Mouse (Mus musculus) lung, embryonic 14.5 days (tissue): ENCODE data around the gene Pklr. TPM values are rescaled to one million over a fixed set of nuclear protein-coding genes. Genes with fewer than 3 reads are reported as not detected.

ENCODE experiments used
- ATAC-seq: fragments of 200-750 bp; cut with Nextera tagmentation; 2 replicates; pipeline ENCODE4 v1.8.0; 2017; ENCODE audit warnings: mild to moderate bottlenecking, moderate TSS enrichment, moderate library complexity; ENCODE audit not compliant: insufficient read depth
- DNase-seq: peaks from one replicate; pipeline ENCODE4 v3.0.0-alpha.2; 2015
- H3K27ac ChIP-seq: fragments of 300-500 bp; sonication (generic); 2 replicates; pipeline ENCODE4 v1.5.1; 2014; ENCODE audit warnings: low read depth, mild to moderate bottlenecking, moderate library complexity
- H3K27me3 ChIP-seq: fragments of 300-500 bp; sonication (generic); 2 replicates; pipeline ENCODE4 v1.6.1; 2014; ENCODE audit warnings: low read length, control low read depth; ENCODE audit not compliant: insufficient read depth
- H3K36me3 ChIP-seq: fragments of 300-500 bp; sonication (generic); 2 replicates; pipeline ENCODE4 v1.6.1; 2014; ENCODE audit warnings: control low read depth; ENCODE audit not compliant: insufficient read depth
- H3K4me1 ChIP-seq: fragments of 300-500 bp; sonication (generic); 2 replicates; pipeline ENCODE4 v1.6.1; 2014; ENCODE audit warnings: antibody characterized with exemption, control low read depth; ENCODE audit not compliant: insufficient read depth
- H3K4me2 ChIP-seq: fragments of 300-500 bp; sonication (generic); 2 replicates; pipeline ENCODE4 v1.6.1; 2014; ENCODE audit warnings: mild to moderate bottlenecking
- H3K4me3 ChIP-seq: fragments of 300-500 bp; sonication (generic); 2 replicates; pipeline ENCODE4 v1.5.1; 2014; ENCODE audit warnings: low read depth, low read length
- H3K9ac ChIP-seq: fragments of 300-500 bp; sonication (generic); 2 replicates; pipeline ENCODE4 v1.6.1; 2014
- H3K9me3 ChIP-seq: fragments of 300-500 bp; sonication (generic); 2 replicates; pipeline ENCODE4 v1.6.1; 2016; ENCODE audit warnings: low read depth, low read length, control low read depth
- CTCF ChIP-seq: IDR thresholded peaks from 2 replicates; pipeline ENCODE4 v1.5.1; 2016; ENCODE audit warnings: antibody characterized with exemption, low read depth
- WGBS: fragments of 180-500 bp; shearing (Covaris S2); extraction: QIAGEN DNeasy Blood & Tissue Kit; methylation state at CpG from one replicate; pipeline ENCODE4 v1.1.7; 2014; 5-methylcytosine and 5-hydroxymethylcytosine counted together
- polyA plus RNA-seq: library from polyadenylated mRNA; unstranded; fragments of >200 nt; fragmentation: Nextera tagmentation; extraction: Ambion mirVana; gene quantifications from 2 replicates; pipeline ENCODE4 v1.2.1, GENCODE M21; 2014

Pklr gene
- polyA plus RNA-seq, 1 experiment from 2014 or later: 0.08 TPM

DNA sequence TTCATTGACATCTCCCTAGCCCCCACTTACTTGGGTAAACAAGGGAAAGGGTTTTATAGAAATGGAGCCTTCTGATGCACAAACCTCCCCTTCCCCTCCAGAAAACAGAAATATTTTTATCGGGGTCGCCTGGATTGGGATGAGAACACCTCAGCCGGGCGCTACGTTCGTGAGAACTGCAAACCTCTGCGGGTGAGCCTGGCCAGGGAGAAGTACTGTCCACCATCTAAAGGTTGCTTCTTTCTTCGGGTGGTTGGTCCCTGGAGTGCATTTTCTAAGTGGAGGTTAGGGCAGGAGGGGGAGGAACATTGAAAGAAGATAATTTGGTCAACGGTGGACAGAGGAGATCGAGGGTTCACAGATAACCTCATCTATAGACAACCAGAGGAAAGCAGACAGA, 39.6 kb downstream of the Pklr start:
- no peaks in the 10 kb centered on the region for H3K27me3 ChIP-seq
- H3K9ac ChIP-seq: no peak overlapping the region
- DNase-seq (no peak), ATAC-seq (no peak)
- no peak for TF ChIP-seq CTCF
- peaks cover 4% of the 10 kb centered on the region; the same call in 1 of the 2 replicates for H3K4me1 ChIP-seq
- H3K9me3 ChIP-seq: no peaks in the 10 kb centered on the region
- H3K4me3 ChIP-seq: no peak overlapping the region
- 85% methylated on average over 10 of the region's 10 CpGs for WGBS
- peaks cover 77% of the 10 kb centered on the region for H3K36me3 ChIP-seq
- no peak overlapping the region for H3K27ac ChIP-seq
- no peak overlapping the region for H3K4me2 ChIP-seq

DNA sequence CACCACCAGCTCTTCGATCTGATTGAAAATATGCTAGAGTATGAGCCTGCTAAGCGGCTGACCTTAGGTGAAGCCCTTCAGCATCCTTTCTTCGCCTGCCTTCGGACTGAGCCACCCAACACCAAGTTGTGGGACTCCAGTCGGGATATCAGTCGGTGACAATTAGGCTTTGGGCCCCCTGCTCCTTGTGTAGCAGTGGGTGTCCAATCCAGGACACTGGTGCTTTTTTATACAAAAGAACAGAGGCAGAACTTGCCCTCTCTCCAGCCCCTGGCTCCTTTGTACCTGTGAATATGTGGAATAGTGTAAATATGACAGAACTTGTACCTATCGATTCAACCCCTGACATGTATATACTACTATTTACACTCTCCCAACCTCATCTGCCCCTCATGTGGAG, 40.5 kb downstream of the Pklr start:
- no peak overlapping the region for H3K27ac ChIP-seq
- H3K4me1 ChIP-seq: peaks cover 4% of the 10 kb centered on the region; the same call in 1 of the 2 replicates
- H3K4me3 ChIP-seq: no peak overlapping the region
- no peak for TF ChIP-seq CTCF
- DNase-seq (no peak), ATAC-seq (no peak)
- H3K36me3 ChIP-seq: peaks cover 76% of the 10 kb centered on the region
- no peaks in the 10 kb centered on the region for H3K9me3 ChIP-seq
- H3K27me3 ChIP-seq: no peaks in the 10 kb centered on the region
- H3K4me2 ChIP-seq: no peak overlapping the region
- no peak overlapping the region for H3K9ac ChIP-seq
- WGBS: 76% methylated on average over 7 of the region's 7 CpGs

DNA sequence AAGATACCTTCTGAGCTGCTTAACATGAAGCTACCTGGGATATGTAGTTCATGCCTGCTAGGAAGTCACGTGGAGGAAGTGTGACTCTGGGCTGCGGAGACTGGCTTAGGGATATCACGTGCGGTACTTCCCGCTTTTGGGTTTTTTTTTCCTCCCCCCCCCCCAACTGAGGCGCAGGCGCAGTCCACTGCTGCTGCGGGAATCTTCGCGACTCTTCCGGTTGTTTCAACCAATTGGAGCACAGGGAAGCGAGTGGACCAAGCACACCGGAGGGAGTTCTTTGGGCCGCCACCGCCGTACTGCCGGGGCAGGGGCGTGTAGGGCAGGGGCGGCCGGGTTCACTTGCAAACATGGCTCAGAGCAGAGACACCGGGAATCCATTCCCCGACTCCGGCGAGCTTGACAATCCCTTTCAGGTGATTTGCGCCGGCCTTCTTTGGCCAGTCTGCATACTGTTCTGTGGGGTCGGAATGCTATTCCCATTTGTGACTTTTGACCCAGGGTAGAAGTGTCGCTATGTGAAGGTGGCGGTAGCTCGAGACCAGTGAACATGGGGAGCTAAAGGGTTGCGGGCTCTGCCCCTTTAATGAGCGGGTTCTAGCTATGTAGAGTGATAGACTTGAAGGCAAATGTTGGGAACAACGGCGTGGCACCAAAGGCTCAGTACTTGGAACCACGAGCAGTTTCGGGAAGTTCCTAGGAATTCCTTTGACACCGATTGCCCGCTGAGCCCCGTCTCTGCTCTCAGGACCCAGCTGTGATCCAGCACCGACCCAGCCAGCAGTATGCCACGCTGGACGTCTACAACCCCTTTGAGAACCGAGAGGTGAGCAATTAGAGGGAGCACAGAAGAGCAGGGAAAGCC, 41.5 kb downstream of the Pklr start, which contains the start of gene Scamp3:
Scamp3 (plus strand) TSS at position 232 of the 865 bp plus-strand sequence.
- WGBS: under 1% methylated on average over 43 of the region's 43 CpGs
- peak; percentile 95 for ATAC-seq
- H3K27ac ChIP-seq: peak within 1 kb of the TSS; percentile 74
- DNase-seq: peak; percentile 96
- no peaks in the 10 kb centered on the region for H3K9me3 ChIP-seq
- H3K36me3 ChIP-seq: peaks cover 76% of the 10 kb centered on the region
- H3K27me3 ChIP-seq: no peaks in the 10 kb centered on the region
- H3K4me1 ChIP-seq: peaks cover 4% of the 10 kb centered on the region; the same call in 1 of the 2 replicates
- peak within 1 kb of the TSS; percentile 82 for H3K9ac ChIP-seq
- H3K4me3 ChIP-seq: peak within 1 kb of the TSS; percentile 78
- peak within 1 kb of the TSS; percentile 75 for H3K4me2 ChIP-seq
- no peak for TF ChIP-seq CTCF

DNA sequence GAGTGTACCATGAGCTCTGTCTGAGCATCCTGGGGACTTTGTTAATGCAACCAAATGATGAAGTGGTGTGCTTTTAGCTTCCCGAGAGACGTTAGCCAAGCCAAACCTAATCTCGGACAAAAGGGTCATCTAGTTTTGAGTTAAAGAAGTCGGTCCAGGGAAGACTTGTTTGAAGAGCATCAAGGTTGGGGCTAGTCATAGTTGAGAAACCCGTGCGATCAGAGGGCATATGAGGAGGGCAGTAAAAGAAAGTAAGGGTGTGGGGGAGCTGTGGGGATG, 42.1 kb downstream of the Pklr start:
- Histone ChIP-seq H3K4me1 (peaks cover 4% of the 10 kb centered on the region; the same call in 1 of the 2 replicates), H3K9ac (peak overlapping the region; percentile 82), H3K27ac (peak overlapping the region; percentile 74; the same call in 1 of the 2 replicates), H3K9me3 (no peaks in the 10 kb centered on the region), H3K27me3 (no peaks in the 10 kb centered on the region), H3K4me3 (peak overlapping the region; percentile 78), H3K4me2 (peak overlapping the region; percentile 75), H3K36me3 (peaks cover 72% of the 10 kb centered on the region)
- 2% methylated on average over 6 of the region's 6 CpGs for WGBS
- DNase-seq: peak; percentile 30
- TF ChIP-seq CTCF: no peak
- no peak for ATAC-seq

DNA sequence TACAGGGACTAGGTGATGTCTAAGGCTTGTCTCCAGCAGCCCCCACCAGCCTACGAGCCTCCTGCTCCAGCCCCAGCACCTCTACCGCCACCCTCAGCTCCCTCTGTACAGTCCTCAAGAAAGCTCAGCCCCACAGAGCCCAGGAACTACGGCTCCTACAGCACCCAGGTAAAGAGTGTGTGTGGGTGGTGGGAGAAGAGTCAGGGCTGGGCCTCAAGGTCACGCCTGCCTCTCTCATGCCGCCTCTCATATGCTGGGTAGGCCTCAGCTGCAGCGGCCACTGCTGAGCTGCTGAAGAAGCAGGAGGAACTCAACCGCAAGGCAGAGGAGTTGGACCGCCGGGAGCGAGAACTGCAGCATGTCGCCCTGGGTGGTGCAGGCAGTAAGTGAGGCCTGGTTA, 43.1 kb downstream of the Pklr start:
- peaks cover 62% of the 10 kb centered on the region for H3K36me3 ChIP-seq
- peak overlapping the region; percentile 75 for H3K4me2 ChIP-seq
- H3K9ac ChIP-seq: no peak overlapping the region
- ATAC-seq: no peak
- H3K27me3 ChIP-seq: no peaks in the 10 kb centered on the region
- 0 out of 2 replicates have a peak overlapping the region, but pooled peaks have one; percentile 78 for H3K4me3 ChIP-seq
- no peaks in the 10 kb centered on the region for H3K9me3 ChIP-seq
- 89% methylated on average over 11 of the region's 11 CpGs for WGBS
- H3K4me1 ChIP-seq: peaks cover 8% of the 10 kb centered on the region; the same call in 1 of the 2 replicates
- H3K27ac ChIP-seq: no peak overlapping the region
- DNase-seq: no peak
- TF ChIP-seq CTCF: no peak

DNA sequence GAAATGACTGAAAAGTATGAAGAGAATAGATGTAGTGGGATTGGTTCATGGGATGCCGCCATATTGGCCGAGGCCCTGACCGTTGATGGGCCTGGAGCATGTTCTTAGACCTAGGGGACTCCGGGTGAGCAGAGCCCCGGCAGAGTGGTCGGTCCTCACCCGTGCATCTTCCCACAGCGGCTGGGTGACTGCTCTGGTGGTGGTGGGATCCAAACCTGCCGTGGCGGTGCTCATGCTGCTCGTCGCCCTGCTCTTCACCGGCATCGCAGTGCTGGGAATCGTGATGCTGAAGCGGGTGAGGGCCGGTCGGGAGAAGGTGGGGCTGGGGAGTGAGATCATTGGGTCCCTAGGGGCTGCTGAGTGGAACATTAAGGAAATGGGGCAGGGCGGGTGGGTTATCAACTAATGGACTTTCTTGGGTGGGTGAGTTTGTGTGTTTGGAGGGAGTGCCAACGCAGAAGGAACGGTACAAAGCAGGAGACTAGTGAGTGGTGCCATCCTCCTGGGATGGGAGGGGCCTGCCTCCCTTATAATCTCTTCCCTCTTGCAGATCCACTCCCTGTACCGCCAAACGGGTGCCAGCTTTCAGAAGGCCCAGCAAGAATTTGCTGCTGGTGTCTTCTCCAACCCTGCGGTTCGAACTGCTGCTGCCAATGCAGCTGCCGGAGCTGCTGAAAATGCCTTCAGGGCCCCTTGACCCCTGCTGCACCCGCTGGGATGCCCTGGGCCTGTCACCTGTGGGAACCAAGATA, 46.0 kb downstream of the Pklr start:
- no peaks in the 10 kb centered on the region for H3K27me3 ChIP-seq
- WGBS: 89% methylated on average over 27 of the region's 27 CpGs

More for the DNA sequence above, 46.0 kb downstream of the Pklr start:
- peaks cover 36% of the 10 kb centered on the region for H3K36me3 ChIP-seq
- H3K9ac ChIP-seq: no peak overlapping the region
- no peak overlapping the region for H3K4me2 ChIP-seq
- H3K4me1 ChIP-seq: peaks cover 10% of the 10 kb centered on the region; the same call in 1 of the 2 replicates
- no peak overlapping the region for H3K4me3 ChIP-seq
- no peak overlapping the region for H3K27ac ChIP-seq
- no peak for DNase-seq
- no peak for ATAC-seq
- no peak for TF ChIP-seq CTCF
- no peaks in the 10 kb centered on the region for H3K9me3 ChIP-seq
